Mouse (Mus musculus) heart, postnatal 14 days (tissue): Measurements from ENCODE around the gene Dirc2. TPM values are rescaled to one million over a fixed set of nuclear protein-coding genes. Genes with fewer than 3 reads are reported as not detected.

Source experiments
- DNase-seq, 2 experiments: peaks; one replicate each; pipeline ENCODE4 v3.0.0; 2021 to 2022
- intact Hi-C: fragments of 180-260 bp; cut with DNase I; formaldehyde crosslinking; loops from one replicate; pipeline ENCODE4 v1.15.1; 2025
- long read RNA-seq, 2 experiments: library from polyadenylated mRNA; stranded (forward); transcript quantifications; one replicate each; pipeline ENCODE4 v2.0.0; 2021
- total RNA-seq, 2 experiments: library from RNA; stranded (reverse); gene quantifications; 2 replicates each; pipeline ENCODE4 v1.2.3; 2021

Gene Dirc2
- 10 to 100 TPM; 56.2 to 61.5 TPM for total RNA-seq
- long read RNA-seq, experiment 1, full-length matches to known transcripts: 96 of 103 reads
- long read RNA-seq, experiment 1, partial matches to known transcripts: 3 of 103 reads
- long read RNA-seq, experiment 1, other reads (novel, unspliced or antisense): 4 of 103 reads
- long read RNA-seq, experiment 2, full-length matches to known transcripts: 81 of 92 reads
- long read RNA-seq, experiment 2, partial matches to known transcripts: 3 of 92 reads
- long read RNA-seq, experiment 2, other reads (novel, unspliced or antisense): 8 of 92 reads

GRCm38 (mm10) chr16:35768785-35769642 lies at the start of gene Dirc2:
Gene Dirc2, minus strand, starts transcription at chr16:35769356.
- DNase-seq: peak; percentile 84 to 87
- intact Hi-C loops: no loop called here

- intact Hi-C loops: loop anchor here (1.0 to 5.0 kb wide), 4 partner anchors 45 to 500 kb away; partner anchors contain the start of gene Hspbap1
- DNase-seq: peak; percentile 83 to 88
Measured at GRCm38 (mm10) chr16:35817255-35818089, 48.3 kb upstream of the Dirc2 start.

GRCm38 (mm10) chr16:35813119-35813518 lies 44.0 kb upstream of the Dirc2 start:
- no peak for DNase-seq
- intact Hi-C loops: no loop called here

GRCm38 (mm10) chr16:35808838-35809237 lies 39.7 kb upstream of the Dirc2 start:
- DNase-seq: no peak
- intact Hi-C loops: no loop called here

- no peak for DNase-seq
Measured at GRCm38 (mm10) chr16:35807663-35807992, 38.5 kb upstream of the Dirc2 start.

DNA sequence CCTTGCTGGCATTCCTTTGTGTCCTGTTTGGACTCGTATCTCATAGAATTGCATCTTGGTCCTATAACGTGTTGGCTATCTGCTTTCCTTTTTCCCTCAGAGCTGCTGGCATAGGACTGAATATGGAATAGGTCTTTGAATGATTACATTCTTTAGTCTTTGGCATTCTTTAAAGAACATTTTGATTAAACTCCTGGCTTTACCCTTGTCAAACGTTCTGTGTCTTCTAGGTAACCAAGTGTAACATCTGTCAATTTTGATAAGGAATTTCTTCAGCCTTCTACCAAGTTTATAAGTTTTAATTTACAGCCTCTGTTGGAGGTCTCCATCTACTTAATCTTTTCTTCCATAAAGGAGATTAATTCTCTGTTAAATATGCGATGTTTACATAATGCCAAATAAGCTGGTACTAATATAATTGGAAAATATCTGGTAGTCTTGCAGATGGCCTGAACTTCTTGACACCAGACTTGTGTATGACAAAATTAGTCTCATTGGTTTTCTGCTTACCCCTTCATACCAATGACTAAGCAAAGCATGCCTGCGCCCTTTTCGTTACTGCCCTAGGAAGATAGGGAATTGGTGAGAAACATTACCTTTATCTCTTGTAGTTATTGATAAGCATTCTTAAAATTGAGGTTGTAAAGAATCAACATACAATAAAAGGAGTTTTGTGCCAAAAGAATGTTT lies 38.0 kb upstream of the Dirc2 start:
- DNase-seq: no peak
- intact Hi-C loops: no loop called here

More at GRCm38 (mm10) chr16:35807663-35807992, 38.5 kb upstream of the Dirc2 start:
- intact Hi-C loops: no loop called here

DNA sequence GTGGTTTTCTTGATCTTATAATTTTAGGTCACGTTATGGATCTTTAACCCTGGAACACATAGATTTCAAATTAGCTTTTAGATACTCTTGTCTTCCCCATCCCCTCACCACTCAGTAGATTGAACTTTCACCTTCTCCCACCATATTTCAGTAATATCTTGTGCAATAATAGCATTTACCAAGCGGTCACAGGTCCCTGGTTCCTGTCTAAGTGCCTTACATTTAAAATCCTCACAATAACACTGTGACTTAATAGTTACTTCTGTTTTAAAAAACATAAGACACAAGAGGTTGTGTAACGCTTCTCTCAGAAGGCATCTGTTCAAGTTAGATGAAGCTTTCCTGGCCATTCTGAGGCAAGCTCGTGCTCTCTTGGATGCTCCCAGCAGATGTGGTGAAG lies 34.6 kb upstream of the Dirc2 start:
- intact Hi-C loops: no loop called here
- DNase-seq: no peak

GRCm38 (mm10) chr16:35802163-35802562 lies 33.0 kb upstream of the Dirc2 start:
- no peak for DNase-seq
- intact Hi-C loops: no loop called here

DNA sequence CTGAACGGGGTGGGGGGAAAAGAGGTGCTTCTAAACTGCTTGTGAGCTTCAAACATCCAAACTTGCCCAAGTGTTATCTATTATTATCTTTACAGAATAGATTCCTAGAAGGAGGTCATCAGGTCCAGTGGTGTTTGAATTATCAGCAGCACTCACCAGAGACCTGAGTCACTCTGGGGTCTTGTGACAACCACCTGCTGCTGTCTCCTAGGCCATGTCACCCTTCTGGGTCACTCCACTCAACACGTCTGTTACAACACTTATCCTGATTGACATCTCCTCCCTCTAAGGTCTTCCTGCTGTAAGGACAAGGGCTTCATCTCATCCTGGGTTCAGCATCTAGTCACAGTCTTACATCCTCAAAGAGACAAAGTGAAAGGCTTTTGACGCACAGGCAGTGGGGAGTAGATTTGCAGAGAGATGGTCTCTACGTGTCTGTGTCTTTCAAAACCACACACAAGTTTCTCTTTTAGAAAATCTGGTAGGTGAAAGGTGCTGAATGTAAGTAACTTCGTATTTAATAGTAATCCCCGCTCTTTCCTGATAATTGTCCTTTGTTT lies 22.9 kb upstream of the Dirc2 start:
- intact Hi-C loops: no loop called here
- no peak for DNase-seq

DNA sequence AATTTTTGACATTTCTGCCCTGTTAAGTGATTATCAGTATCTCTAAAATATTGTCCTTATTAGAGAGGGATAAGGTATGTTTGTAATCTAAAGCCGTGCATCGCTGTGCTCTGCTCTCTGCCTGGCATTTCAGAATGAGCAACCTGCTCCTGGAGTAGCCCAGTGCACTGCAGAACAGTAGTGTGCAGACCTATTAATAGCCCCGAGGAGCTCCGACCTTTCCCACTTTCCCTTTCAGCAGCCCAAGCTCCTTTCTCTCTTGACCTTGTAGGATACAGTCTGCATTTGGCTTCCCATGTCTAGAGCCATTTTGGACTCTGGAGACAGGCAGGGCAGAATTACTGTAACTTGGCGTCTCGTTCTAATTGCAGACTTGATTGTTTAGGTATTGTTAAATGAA lies 19.2 kb upstream of the Dirc2 start:
- DNase-seq: peak in 1 of 2 experiments; percentile 9

DNA sequence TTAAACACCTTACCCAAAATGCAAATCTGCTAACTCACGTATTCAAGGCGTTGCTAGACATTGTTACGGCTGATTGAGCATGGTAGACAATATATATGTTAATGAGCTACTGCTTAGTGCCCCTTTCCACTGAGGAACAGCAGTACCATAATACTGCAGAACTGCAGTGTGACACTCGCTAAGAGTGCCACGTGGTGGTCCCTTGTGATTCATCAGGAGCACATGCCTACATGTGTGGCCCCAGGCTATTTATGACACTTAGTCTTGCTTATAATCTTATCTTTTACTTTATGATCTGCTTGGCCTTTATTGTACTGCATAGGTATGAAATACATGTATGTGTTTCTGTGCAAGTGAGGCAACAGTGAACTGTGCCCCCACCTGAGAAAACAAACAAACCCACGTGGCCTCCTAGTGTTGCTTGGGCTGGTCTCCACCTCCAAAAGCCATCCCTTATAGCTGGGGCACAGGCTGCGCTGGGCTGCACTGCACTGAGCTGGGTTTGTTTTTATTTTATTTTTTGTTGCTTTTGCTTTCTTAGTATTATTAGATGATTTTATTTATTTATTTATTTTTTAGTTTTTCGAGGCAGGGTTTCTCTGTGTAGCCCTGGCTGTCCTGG lies 18.5 kb upstream of the Dirc2 start:
- intact Hi-C loops: no loop called here
- no peak for DNase-seq

More for the DNA sequence above, 19.2 kb upstream of the Dirc2 start:
- intact Hi-C loops: no loop called here

DNA sequence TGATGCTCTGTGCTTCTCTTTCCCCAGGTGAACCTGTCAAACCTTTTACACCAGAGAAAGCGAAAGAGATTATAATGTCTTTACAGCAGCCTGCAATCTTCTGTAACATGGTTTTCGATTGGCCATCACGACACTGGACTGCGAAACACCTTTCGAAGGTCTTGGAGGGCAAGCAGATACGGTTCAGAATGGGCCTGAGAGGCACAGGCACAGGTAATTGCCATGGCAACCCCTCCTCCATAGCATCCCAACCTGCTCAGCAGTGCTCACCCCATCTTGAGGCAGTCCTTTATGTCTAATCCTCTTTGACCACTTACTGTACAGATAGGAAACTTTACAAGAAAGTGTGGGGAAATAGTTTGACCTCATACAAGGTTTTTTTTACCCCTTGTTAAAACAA lies 18.0 kb upstream of the Dirc2 start:
- DNase-seq: no peak
- intact Hi-C loops: no loop called here

DNA sequence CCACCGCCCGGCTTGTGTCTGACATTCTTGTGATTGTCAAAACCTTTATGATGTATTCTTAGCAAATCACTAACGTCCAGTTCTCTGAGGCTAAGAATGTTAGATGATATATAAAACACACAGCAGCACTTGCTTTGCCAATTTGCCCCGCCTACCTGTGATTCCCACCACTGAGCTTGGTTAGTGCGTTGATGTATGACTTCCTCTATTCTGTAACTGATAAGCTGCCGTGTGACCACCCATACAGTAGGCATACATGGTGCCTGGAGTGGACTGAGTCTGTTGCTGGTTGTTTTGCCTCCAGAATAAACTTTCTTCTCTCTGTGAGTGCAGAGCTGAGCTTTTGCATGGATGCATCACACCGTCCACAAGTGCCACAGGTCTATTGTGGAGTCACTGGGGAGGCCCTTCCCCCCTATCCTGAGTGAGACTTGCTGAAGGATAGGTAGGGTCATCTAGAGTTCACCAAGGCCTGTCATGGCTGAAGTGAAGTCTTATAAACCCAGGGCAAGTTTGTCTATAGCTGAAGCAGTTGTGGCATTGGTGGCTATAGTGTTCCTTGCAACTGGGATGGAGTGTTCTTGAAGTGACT lies 15.1 kb upstream of the Dirc2 start:
- intact Hi-C loops: no loop called here
- DNase-seq: no peak

DNA sequence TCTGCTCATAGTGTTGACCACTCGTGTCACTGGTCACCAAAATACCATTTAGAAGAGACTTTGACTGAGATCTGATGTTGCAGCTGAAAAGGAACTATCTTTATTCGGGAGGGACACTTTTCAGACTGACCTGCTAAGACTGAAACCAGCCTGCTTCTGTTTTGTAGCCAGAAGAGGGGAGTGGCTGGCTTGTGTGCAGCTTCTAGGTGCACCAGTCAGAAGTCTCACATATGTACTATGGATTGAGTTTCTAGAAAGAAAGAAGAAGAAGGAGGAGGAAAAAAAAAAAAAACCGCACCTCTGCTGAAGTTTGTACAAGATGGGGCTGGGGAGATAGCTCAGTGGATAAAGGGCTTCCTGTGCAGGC lies 14.0 kb upstream of the Dirc2 start:
- DNase-seq: no peak
- intact Hi-C loops: no loop called here

- no peak for DNase-seq
- intact Hi-C loops: no loop called here
Measured at GRCm38 (mm10) chr16:35782451-35783206, 13.5 kb upstream of the Dirc2 start.

DNA sequence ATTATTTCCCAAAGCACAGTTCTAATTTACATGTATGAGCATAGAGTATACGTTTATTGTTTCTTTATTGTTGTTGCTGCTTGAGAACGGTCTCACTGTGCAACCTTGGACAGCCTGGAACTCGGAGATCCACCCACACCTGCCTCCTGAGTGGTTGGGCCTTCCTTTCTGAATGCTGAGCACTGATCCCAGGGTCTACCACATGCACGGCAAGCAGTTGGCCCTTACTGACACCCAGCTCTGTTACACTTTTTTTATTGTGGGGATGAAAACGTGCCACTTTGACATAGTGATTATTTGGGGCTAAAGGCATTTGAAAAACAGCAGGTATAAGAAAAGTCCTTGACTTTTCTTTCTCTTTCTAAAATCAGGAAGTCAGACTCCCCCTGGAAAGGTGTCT lies 12.5 kb upstream of the Dirc2 start:
- DNase-seq: no peak
- intact Hi-C loops: no loop called here

DNA sequence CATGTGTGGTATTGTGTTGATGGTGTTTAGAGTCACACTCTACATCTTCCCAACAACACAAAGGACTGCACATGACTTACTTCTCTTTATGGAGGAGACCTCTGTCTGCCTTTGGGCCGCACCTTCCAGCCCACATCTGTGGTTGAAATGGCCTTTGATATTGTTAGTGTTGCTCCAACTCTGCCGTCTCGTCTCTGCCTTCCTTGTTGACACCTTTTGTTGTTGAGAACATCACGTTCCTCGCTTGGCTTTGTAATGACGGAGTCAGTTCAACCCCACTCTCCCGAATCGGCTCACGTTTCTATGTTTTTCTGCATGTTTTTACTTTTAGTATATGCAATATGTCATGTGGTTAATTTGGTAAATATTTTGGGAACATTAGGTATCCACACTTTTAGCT lies 11.9 kb upstream of the Dirc2 start:
- no peak for DNase-seq
- intact Hi-C loops: no loop called here

- no peak for DNase-seq
- intact Hi-C loops: no loop called here
Measured at GRCm38 (mm10) chr16:35779681-35780080, 10.5 kb upstream of the Dirc2 start.

- intact Hi-C loops: no loop called here
- no peak for DNase-seq
Measured at GRCm38 (mm10) chr16:35777768-35778167, 8.6 kb upstream of the Dirc2 start.
